Mouse (Mus musculus) spleen, adult 2 months (tissue): ENCODE results near the gene Nae1.

ENCODE experiments used
- CTCF ChIP-seq: fragments of 200-500 bp; IDR thresholded peaks from 2 replicates; pipeline ENCODE4 v1.5.1; 2011; ENCODE audit warnings: mild to moderate bottlenecking, inconsistent platforms; ENCODE audit not compliant: insufficient read depth, insufficient read length, insufficient replicate concordance; ENCODE audit errors: extremely low read depth
- POLR2A ChIP-seq: fragments of 200-500 bp; IDR thresholded peaks from 2 replicates; pipeline ENCODE4 v1.6.1; 2011; ENCODE audit warnings: low read depth, low read length, inconsistent platforms

DNA sequence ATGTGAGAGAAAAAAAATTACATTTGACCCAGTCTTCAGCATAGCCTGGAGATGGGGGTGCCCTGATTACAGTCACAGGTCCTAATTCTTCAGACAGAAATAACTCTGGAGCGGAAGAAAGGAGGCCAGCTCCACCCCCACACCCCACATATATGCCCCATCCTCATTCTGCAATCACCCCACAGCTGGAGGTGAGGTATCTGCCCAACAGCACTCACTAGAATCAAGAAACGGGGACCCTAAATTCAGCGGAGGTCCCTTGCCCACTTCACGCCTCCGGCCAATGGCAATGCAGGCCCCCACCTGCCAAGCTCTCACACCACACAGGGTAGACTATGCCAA, 31.0 kb upstream of the Nae1 start:
- no peak for TF ChIP-seq POLR2A
- no peak for TF ChIP-seq CTCF
